8 mouse cellular contexts compared by ENCODE assay signal in genomic region chr17:70817862-70818451, GRCm38 (mm10). TPM values are rescaled to one million over a fixed set of nuclear protein-coding genes. Genes with fewer than 3 reads are reported as not detected.
DNase-seq lines count a peak whose midpoint lies in the region; ATAC-seq lines count a peak whose summit lies in the region.

No protein-coding gene starts in this region.

- peak overlapping the region; percentile 52 for H3K9ac ChIP-seq in forebrain, embryonic 15.5 days (replicated peaks)
- peak overlapping the region; percentile 67 for H3K9ac ChIP-seq in midbrain, embryonic 16.5 days (ENCODE audit: low read depth, low read length)

- WGBS in forebrain, embryonic 15.5 days: 3% methylated on average over 51 of the region's 51 CpGs
- under 1% methylated on average over 51 of the region's 51 CpGs for WGBS in midbrain, embryonic 16.5 days

- no peaks in the 10 kb centered on the region for H3K36me3 ChIP-seq in forebrain, embryonic 15.5 days
- no peaks in the 10 kb centered on the region for H3K36me3 ChIP-seq in midbrain, embryonic 16.5 days (ENCODE audit: control insufficient read depth, insufficient read depth, low read length)

- peak; percentile 80 for ATAC-seq in forebrain, embryonic 15.5 days (replicated peaks)
- peak; percentile 77 for ATAC-seq in midbrain, embryonic 16.5 days

- H3K27me3 ChIP-seq in forebrain, embryonic 15.5 days: peaks cover 29% of the 10 kb centered on the region
- H3K27me3 ChIP-seq in midbrain, embryonic 16.5 days (ENCODE audit: control insufficient read depth, insufficient read depth, low read depth, low read length): peaks cover 23% of the 10 kb centered on the region

- peaks cover 9% of the 10 kb centered on the region for H3K4me1 ChIP-seq in forebrain, embryonic 15.5 days
- H3K4me1 ChIP-seq in midbrain, embryonic 16.5 days (ENCODE audit: control insufficient read depth, insufficient read depth, low read length): peaks cover 4% of the 10 kb centered on the region; the same call in 1 of the 2 replicates

- H3K9me3 ChIP-seq in forebrain, embryonic 15.5 days: no peaks in the 10 kb centered on the region
- H3K9me3 ChIP-seq in midbrain, embryonic 16.5 days (replicated peaks; ENCODE audit: control insufficient read depth, low read length, poor library complexity, severe bottlenecking): no peaks in the 10 kb centered on the region

- H3K4me3 ChIP-seq in forebrain, embryonic 15.5 days: peak overlapping the region; percentile 51
- peak overlapping the region; percentile 52 for H3K4me3 ChIP-seq in midbrain, embryonic 16.5 days (ENCODE audit: low read depth, low read length)

- no peak overlapping the region for H3K27ac ChIP-seq in forebrain, embryonic 15.5 days (replicated peaks)
- no peak overlapping the region for H3K27ac ChIP-seq in midbrain, embryonic 16.5 days (ENCODE audit: low read length)

- H3K4me2 ChIP-seq in forebrain, embryonic 15.5 days (replicated peaks): peak overlapping the region; percentile 92
- H3K4me2 ChIP-seq in midbrain, embryonic 16.5 days (ENCODE audit: low read length): peak overlapping the region; percentile 88

- DNase-seq in heart, adult 11 months: peak; percentile 86
- no peak for DNase-seq in heart, adult 9 months (ENCODE audit: low spot score in 2 of 2)
- DNase-seq in R1 (ENCODE audit: low read depth, low spot score): peak; percentile 69
- DNase-seq in kidney, postnatal 36 days: peak; percentile 5 to 51
- no peak for DNase-seq in thymus, postnatal 14 days
- no peak for DNase-seq in right cerebral cortex, postnatal 36 days (ENCODE audit: low spot score in 2 of 2)

RNA-seq across cellular contexts. Expression of gene Tgif1, which starts 35.4 kb away (rescaled TPM):
- 12.4 and 14.1 TPM in 2 replicates for polyA plus RNA-seq in forebrain, embryonic 15.5 days (2015; fragmentation: Nextera tagmentation; extraction: Ambion mirVana)
- polyA plus RNA-seq in midbrain, embryonic 16.5 days (2015; fragmentation: Nextera tagmentation; extraction: Ambion mirVana): 7.4 and 8.2 TPM in 2 replicates

Comparison
In these comparisons a context has a peak if more than half of its experiments do, and no peak if none do; other contexts are left out.
1. DNase-seq: peak in heart, adult 11 months (single experiment), R1 (single experiment) and kidney, postnatal 36 days (2 of 2); none in heart, adult 9 months (0 of 2), thymus, postnatal 14 days (single experiment) and right cerebral cortex, postnatal 36 days (0 of 2).